Mouse (Mus musculus): ENCODE measurements around the gene Polr3e. TPM values are rescaled to one million over a fixed set of nuclear protein-coding genes. Genes with fewer than 3 reads are reported as not detected.
"Not testable (repeated sequence)": the region's sequence is repeated elsewhere in the genome, so short reads cannot be mapped to it uniquely, and the experiment has no call there.

Polr3e gene
- polyA plus RNA-seq, 1 experiment: 10.9 TPM

DNA sequence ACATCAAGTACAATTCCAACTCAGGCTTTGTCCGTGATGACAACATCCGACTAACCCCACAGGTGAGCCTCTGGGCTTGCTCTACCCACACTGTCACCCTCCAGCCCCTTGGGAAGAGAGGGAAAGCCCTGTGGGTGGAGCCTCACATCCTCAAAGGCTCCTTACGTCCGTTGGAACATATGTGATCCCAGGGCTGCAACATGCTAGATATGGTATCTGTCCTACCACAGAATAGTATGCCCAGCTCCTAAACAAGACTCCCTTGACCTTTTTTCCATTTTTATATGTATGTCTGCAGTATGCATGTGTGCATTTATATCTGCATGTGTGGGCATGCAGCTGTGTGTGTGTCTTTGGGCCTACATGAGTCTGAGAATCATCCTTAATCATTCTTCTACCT lies 32.8 kb upstream of the Polr3e start:
- TF ChIP-seq CTCF (IDR thresholded peaks at IDR 0.05; ENCODE audit: extremely low read depth, insufficient read length, insufficient replicate concordance, low read depth, low read length) (no peak), POLR2A (IDR thresholded peaks at IDR 0.05; ENCODE audit: low read depth, low read length) (no peak)
- Histone ChIP-seq H3K4me1 (ENCODE audit: control insufficient read depth, insufficient read depth, insufficient read length, low read length) (peaks cover 8% of the 10 kb centered on the region; the same call in 1 of the 2 replicates), H3K27me3 (ENCODE audit: control insufficient read depth, insufficient read depth, low read length) (no peaks in the 10 kb centered on the region), H3K4me3 (ENCODE audit: low read depth, low read length) (no peak overlapping the region), H3K36me3 (ENCODE audit: control insufficient read depth, insufficient read depth, low read length) (peaks cover 32% of the 10 kb centered on the region), H3K27ac (ENCODE audit: insufficient read depth, low read depth, low read length) (no peak overlapping the region)
- WGBS: 93% methylated on average over 4 of the region's 4 CpGs

DNA sequence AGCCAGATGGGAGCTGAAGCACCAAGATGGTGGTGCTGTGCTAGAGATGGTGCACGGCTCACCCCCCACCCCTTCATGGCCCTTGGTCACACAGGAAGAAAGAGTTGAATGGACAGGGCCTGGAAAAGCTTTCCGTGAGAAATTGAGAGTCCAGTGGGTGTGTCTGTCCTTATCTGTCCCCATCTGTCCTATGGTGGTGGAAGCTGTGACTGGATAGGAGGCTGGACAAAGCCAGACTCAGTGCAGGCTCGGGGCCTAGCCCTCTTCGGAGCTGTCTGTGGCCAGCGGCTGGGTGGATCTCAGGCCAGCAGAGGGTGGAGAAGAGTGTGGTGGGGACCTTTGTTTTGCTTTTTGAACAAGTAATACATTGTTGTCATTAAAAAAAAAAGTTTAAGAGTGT lies 24.4 kb upstream of the Polr3e start:
- WGBS: 78% methylated on average over 5 of the region's 5 CpGs
- TF ChIP-seq CTCF (IDR thresholded peaks at IDR 0.05; ENCODE audit: extremely low read depth, insufficient read length, insufficient replicate concordance, low read depth, low read length): no peak
- no peak for TF ChIP-seq POLR2A (IDR thresholded peaks at IDR 0.05; ENCODE audit: low read depth, low read length)
- peaks cover 51% of the 10 kb centered on the region for H3K36me3 ChIP-seq (ENCODE audit: control insufficient read depth, insufficient read depth, low read length)

DNA sequence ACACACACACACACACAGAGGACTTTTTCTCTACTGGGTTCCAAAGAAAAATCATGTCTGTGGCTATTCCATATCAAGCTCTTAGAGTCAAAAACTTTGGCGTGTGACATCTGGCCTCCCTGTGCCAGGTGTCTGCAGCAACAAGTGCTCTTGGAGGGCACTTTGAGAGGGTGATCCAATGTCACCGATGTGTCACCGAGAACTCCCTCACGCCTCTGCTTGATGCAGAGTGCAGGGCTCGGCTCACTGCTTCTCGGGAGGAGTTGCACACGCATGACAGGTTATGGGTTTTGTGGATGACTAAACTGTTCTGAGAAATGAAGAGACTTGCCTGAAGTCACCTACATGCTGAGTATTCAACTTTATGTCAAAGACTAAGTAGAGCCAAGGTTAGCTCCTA lies 20.5 kb upstream of the Polr3e start:
- Histone ChIP-seq H3K4me3 (ENCODE audit: low read depth, low read length) (no peak overlapping the region), H3K36me3 (ENCODE audit: control insufficient read depth, insufficient read depth, low read length) (peaks cover 38% of the 10 kb centered on the region), H3K27me3 (ENCODE audit: control insufficient read depth, insufficient read depth, low read length) (no peaks in the 10 kb centered on the region), H3K27ac (ENCODE audit: insufficient read depth, low read depth, low read length) (no peak overlapping the region), H3K4me1 (ENCODE audit: control insufficient read depth, insufficient read depth, insufficient read length, low read length) (no peaks in the 10 kb centered on the region)
- TF ChIP-seq CTCF (IDR thresholded peaks at IDR 0.05; ENCODE audit: extremely low read depth, insufficient read length, insufficient replicate concordance, low read depth, low read length) (no peak), POLR2A (IDR thresholded peaks at IDR 0.05; ENCODE audit: low read depth, low read length) (no peak)
- 94% methylated on average over 7 of the region's 7 CpGs for WGBS

More for the DNA sequence above, 24.4 kb upstream of the Polr3e start:
- Histone ChIP-seq H3K4me1 (ENCODE audit: control insufficient read depth, insufficient read depth, insufficient read length, low read length) (no peaks in the 10 kb centered on the region), H3K4me3 (ENCODE audit: low read depth, low read length) (no peak overlapping the region), H3K27me3 (ENCODE audit: control insufficient read depth, insufficient read depth, low read length) (no peaks in the 10 kb centered on the region), H3K27ac (ENCODE audit: insufficient read depth, low read depth, low read length) (no peak overlapping the region)

DNA sequence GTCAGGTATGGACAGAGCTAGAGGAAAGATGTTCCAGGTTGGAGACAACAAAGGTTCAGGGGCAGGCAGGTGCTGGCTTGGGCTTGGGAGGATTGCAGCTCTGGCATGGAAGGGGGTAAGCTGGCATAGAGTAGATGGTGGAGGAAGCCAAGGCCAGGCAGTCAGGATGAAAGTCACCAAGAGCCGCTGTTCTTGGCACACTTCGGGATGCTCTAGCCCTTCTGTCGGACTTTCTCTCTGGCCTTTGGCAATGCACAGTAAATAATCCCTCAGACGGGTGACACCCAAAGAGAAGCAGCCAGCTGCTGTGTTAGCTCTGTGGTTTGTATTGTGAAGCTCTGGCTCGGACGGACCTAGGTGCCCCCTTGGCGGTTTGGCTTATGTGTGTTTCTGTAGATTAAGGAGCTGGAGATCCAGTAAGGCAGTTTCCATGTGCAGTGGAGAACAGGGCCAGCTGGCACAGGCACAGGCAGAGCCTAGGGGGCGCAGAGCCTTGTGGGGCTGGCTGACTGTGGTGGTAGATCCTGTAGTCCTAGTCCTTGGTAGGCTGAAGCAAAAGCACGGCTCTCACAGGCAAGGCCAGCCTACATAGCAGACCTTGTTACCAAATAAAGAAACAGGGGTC lies 19.7 kb upstream of the Polr3e start:
- Histone ChIP-seq H3K27me3 (ENCODE audit: control insufficient read depth, insufficient read depth, low read length) (no peaks in the 10 kb centered on the region), H3K36me3 (ENCODE audit: control insufficient read depth, insufficient read depth, low read length) (peaks cover 34% of the 10 kb centered on the region), H3K4me3 (ENCODE audit: low read depth, low read length) (no peak overlapping the region), H3K27ac (ENCODE audit: insufficient read depth, low read depth, low read length) (no peak overlapping the region), H3K4me1 (ENCODE audit: control insufficient read depth, insufficient read depth, insufficient read length, low read length) (no peaks in the 10 kb centered on the region)
- 88% methylated on average over 9 of the region's 9 CpGs for WGBS
- TF ChIP-seq POLR2A (IDR thresholded peaks at IDR 0.05; ENCODE audit: low read depth, low read length) (no peak), CTCF (IDR thresholded peaks at IDR 0.05; ENCODE audit: extremely low read depth, insufficient read length, insufficient replicate concordance, low read depth, low read length) (no peak)

DNA sequence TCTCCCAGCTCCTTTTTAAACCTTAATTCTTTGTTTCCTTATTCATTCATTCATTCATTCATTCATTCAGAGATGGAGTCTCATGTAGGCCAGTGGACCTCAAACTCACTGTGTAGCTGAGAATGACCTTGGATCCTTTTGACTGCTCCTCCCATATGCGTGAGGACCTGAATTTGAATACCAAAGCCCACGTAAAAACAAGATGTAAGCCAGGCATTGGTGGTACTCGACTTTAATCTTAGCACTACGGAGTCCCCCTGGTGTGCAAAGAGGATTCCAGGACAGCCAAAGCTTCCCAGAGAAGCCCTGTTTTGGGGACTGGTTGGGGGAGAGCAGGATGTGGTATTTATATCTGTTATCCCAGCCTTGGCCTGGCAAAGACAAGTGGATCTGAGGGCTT lies 17.4 kb upstream of the Polr3e start:
- TF ChIP-seq CTCF (IDR thresholded peaks at IDR 0.05; ENCODE audit: extremely low read depth, insufficient read length, insufficient replicate concordance, low read depth, low read length) (no peak), POLR2A (IDR thresholded peaks at IDR 0.05; ENCODE audit: low read depth, low read length) (no peak)
- no peak overlapping the region for H3K27ac ChIP-seq (ENCODE audit: insufficient read depth, low read depth, low read length)
- no peaks in the 10 kb centered on the region for H3K27me3 ChIP-seq (ENCODE audit: control insufficient read depth, insufficient read depth, low read length)
- no peak overlapping the region for H3K4me3 ChIP-seq (ENCODE audit: low read depth, low read length)
- peaks cover 32% of the 10 kb centered on the region for H3K36me3 ChIP-seq (ENCODE audit: control insufficient read depth, insufficient read depth, low read length)
- 81% methylated on average over 4 of the region's 4 CpGs for WGBS
- H3K4me1 ChIP-seq (ENCODE audit: control insufficient read depth, insufficient read depth, insufficient read length, low read length): no peaks in the 10 kb centered on the region

DNA sequence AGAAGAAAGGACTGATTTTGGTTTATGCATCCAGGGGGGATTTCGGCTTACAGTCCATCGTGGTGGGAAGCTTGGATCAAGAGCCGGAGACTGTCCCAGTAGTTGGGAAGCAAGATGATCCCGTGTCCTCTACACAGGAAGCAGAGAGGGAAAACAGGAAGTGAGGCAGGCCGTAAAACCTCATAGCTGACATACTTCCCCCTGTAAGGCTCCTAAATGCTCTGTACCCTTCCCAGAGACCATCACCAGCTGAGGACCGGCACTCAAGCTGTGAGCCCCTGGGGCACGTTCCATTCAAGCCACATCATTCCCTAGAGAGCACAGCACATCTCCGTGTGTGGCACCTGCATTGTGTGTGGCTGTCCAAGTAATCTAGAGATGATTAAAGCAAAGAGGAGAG lies 15.8 kb upstream of the Polr3e start:
- peaks cover 21% of the 10 kb centered on the region for H3K36me3 ChIP-seq (ENCODE audit: control insufficient read depth, insufficient read depth, low read length)

DNA sequence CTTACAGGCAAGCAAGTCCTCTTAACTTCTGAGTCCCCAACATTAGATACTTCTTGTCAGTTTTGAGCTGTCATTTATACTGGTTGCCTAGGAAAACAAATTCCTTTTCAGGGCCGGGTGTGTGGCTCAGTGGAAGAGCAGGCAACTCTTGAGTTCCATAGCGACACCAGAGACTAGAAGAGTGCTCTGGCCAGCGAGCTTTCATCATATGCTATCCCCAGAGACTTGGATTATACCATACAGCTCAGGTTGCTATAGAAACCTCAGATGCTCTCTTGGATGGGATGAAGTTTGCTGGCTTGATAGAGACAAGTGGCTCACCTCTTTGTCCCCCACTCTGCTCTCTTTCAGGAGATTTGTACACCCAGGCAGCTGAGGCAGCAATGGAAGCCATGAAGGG lies 14.6 kb upstream of the Polr3e start:
- Histone ChIP-seq H3K27me3 (ENCODE audit: control insufficient read depth, insufficient read depth, low read length) (no peaks in the 10 kb centered on the region), H3K4me1 (ENCODE audit: control insufficient read depth, insufficient read depth, insufficient read length, low read length) (no peaks in the 10 kb centered on the region), H3K27ac (ENCODE audit: insufficient read depth, low read depth, low read length) (no peak overlapping the region), H3K36me3 (ENCODE audit: control insufficient read depth, insufficient read depth, low read length) (peaks cover 21% of the 10 kb centered on the region), H3K4me3 (ENCODE audit: low read depth, low read length) (no peak overlapping the region)
- TF ChIP-seq POLR2A (IDR thresholded peaks at IDR 0.05; ENCODE audit: low read depth, low read length) (no peak), CTCF (IDR thresholded peaks at IDR 0.05; ENCODE audit: extremely low read depth, insufficient read length, insufficient replicate concordance, low read depth, low read length) (no peak)
- 82% methylated on average over 3 of the region's 3 CpGs for WGBS

More for the DNA sequence above, 15.8 kb upstream of the Polr3e start:
- no peak for TF ChIP-seq CTCF (IDR thresholded peaks at IDR 0.05; ENCODE audit: extremely low read depth, insufficient read length, insufficient replicate concordance, low read depth, low read length)
- no peak for TF ChIP-seq POLR2A (IDR thresholded peaks at IDR 0.05; ENCODE audit: low read depth, low read length)
- Histone ChIP-seq H3K4me3 (ENCODE audit: low read depth, low read length) (no peak overlapping the region), H3K27ac (ENCODE audit: insufficient read depth, low read depth, low read length) (no peak overlapping the region), H3K4me1 (ENCODE audit: control insufficient read depth, insufficient read depth, insufficient read length, low read length) (no peaks in the 10 kb centered on the region), H3K27me3 (ENCODE audit: control insufficient read depth, insufficient read depth, low read length) (no peaks in the 10 kb centered on the region)
- WGBS: 71% methylated on average over 8 of the region's 8 CpGs

DNA sequence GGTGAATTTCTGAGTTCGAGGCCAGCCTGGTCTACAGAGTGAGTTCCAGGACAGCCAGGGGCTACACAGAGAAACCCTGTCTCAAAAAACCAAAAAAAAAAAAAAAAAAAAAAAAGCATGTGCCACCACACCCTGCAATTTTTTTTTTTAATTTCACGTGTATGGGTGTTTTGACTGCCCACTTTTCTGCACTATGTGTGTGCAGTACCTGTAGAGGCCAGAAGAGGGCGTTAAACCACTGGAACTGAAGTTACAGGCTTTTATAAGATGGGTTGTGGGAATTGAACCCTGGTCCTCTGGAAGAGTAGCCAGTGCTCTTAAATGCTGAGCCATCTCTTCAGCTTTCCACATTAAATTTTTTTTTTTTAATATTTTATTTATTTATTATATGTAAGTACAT lies 7.4 kb upstream of the Polr3e start:
- WGBS: 71% methylated on average over 3 of the region's 3 CpGs

DNA sequence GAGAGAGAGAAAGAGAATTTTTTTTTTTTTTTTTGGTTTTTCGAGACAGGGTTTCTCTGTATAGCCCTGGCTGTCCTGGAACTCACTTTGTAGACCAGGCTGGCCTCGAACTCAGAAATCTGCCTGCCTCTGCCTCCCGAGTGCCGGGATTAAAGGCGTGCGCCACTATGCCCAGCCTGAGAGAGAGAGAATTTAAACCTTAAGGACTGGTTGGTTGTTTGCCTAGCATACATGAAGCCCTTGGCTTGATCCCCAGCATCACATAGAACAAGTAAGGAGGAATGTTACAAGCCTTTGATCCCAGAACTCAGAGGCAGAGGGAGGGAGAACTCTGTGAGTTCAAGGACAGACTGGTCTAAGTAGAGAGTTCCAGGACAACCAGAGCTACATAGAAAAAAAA lies 6.3 kb upstream of the Polr3e start:
- H3K4me1 ChIP-seq (ENCODE audit: control insufficient read depth, insufficient read depth, insufficient read length, low read length); H3K27ac ChIP-seq (ENCODE audit: insufficient read depth, low read depth, low read length); H3K4me3 ChIP-seq (ENCODE audit: low read depth, low read length); H3K27me3 ChIP-seq (ENCODE audit: control insufficient read depth, insufficient read depth, low read length); H3K36me3 ChIP-seq (ENCODE audit: control insufficient read depth, insufficient read depth, low read length): not testable (repeated sequence)
- 84% methylated on average over 6 of the region's 6 CpGs for WGBS

More for the DNA sequence above, 7.4 kb upstream of the Polr3e start:
- H3K27me3 ChIP-seq (ENCODE audit: control insufficient read depth, insufficient read depth, low read length); H3K4me1 ChIP-seq (ENCODE audit: control insufficient read depth, insufficient read depth, insufficient read length, low read length); H3K27ac ChIP-seq (ENCODE audit: insufficient read depth, low read depth, low read length); H3K36me3 ChIP-seq (ENCODE audit: control insufficient read depth, insufficient read depth, low read length); H3K4me3 ChIP-seq (ENCODE audit: low read depth, low read length): not testable (repeated sequence)

All from small intestine, adult 2 months (tissue).